Mouse (Mus musculus): ENCODE results near the gene Wdr24. TPM values are rescaled to one million over a fixed set of nuclear protein-coding genes. Genes with fewer than 3 reads are reported as not detected.

Gene Wdr24
- total RNA-seq (2021): 17.4 and 19.5 TPM in 2 replicates
- long read RNA-seq, experiment 1, transcript Wdr24-201 (9 exons, 3,099 nt): major isoform, 23 of 31 reads
- long read RNA-seq, experiment 1, partial matches to known transcripts: 1 of 31 reads
- long read RNA-seq, experiment 1, other reads (novel, unspliced or antisense): 6 of 31 reads
- long read RNA-seq, experiment 2, transcript Wdr24-201 (9 exons, 3,099 nt): major isoform, 13 of 23 reads
- long read RNA-seq, experiment 2, partial matches to known transcripts: 4 of 23 reads
- long read RNA-seq, experiment 2, other reads (novel, unspliced or antisense): 2 of 23 reads

GRCm38 (mm10) chr17:25823452-25823851 is at the start of gene Wdr24:
Gene Wdr24 (plus strand): TSS chr17:25823627.
- DNase-seq: peak; percentile 82

GRCm38 (mm10) chr17:25775318-25776062 is 47.9 kb upstream of the Wdr24 start:
- no peak for DNase-seq

- DNase-seq: no peak
Measured at GRCm38 (mm10) chr17:25777948-25778347, 45.5 kb upstream of the Wdr24 start.

GRCm38 (mm10) chr17:25781339-25781738 is 42.1 kb upstream of the Wdr24 start:
- DNase-seq: no peak

GRCm38 (mm10) chr17:25783086-25783485 is 40.3 kb upstream of the Wdr24 start:
- DNase-seq: peak; percentile 87

GRCm38 (mm10) chr17:25783861-25784574 is 39.4 kb upstream of the Wdr24 start:
- no peak for DNase-seq

- DNase-seq: peak; percentile 97
Measured at GRCm38 (mm10) chr17:25785281-25785745, 38.1 kb upstream of the Wdr24 start, which contains the start of gene Haghl. Gene Haghl (minus strand): TSS chr17:25785673.

- no peak for DNase-seq
Measured at GRCm38 (mm10) chr17:25786280-25786679, 37.1 kb upstream of the Wdr24 start, which contains the start of gene Ccdc78. Gene Ccdc78 (plus strand): TSS chr17:25786580.

GRCm38 (mm10) chr17:25786781-25787504 is 36.5 kb upstream of the Wdr24 start:
- no peak for DNase-seq

- no peak for DNase-seq
Measured at GRCm38 (mm10) chr17:25791320-25791842, 32.0 kb upstream of the Wdr24 start.

GRCm38 (mm10) chr17:25791843-25792527 is 31.4 kb upstream of the Wdr24 start:
- DNase-seq: peak; percentile 93

GRCm38 (mm10) chr17:25792615-25793014 is 30.8 kb upstream of the Wdr24 start, which contains the start of gene Fam173a:
Gene Fam173a (minus strand): TSS chr17:25792901.
- peak; percentile 91 for DNase-seq

- DNase-seq: no peak
Measured at GRCm38 (mm10) chr17:25794197-25794596, 29.2 kb upstream of the Wdr24 start.

GRCm38 (mm10) chr17:25794998-25795397 is 28.4 kb upstream of the Wdr24 start:
- no peak for DNase-seq

- peak; percentile 70 for DNase-seq
Measured at GRCm38 (mm10) chr17:25795609-25796092, 27.8 kb upstream of the Wdr24 start, which contains the start of gene AC134908.4. Gene AC134908.4 (minus strand): TSS chr17:25795659.

- peak; percentile 51 for DNase-seq
Measured at GRCm38 (mm10) chr17:25796211-25796771, 27.1 kb upstream of the Wdr24 start.

- DNase-seq: peak; percentile 95
Measured at GRCm38 (mm10) chr17:25796951-25797369, 26.5 kb upstream of the Wdr24 start, which contains the start of gene Metrn. Gene Metrn (minus strand): TSS chr17:25797136.

GRCm38 (mm10) chr17:25801029-25801428 is 22.4 kb upstream of the Wdr24 start:
- DNase-seq: peak; percentile 76

- peak; percentile 92 for DNase-seq
Measured at GRCm38 (mm10) chr17:25802825-25803517, 20.5 kb upstream of the Wdr24 start.

All from adrenal gland, postnatal 14 days (tissue).